Mouse (Mus musculus): ENCODE measurements around the gene Exosc6. TPM values are rescaled to one million over a fixed set of nuclear protein-coding genes. Genes with fewer than 3 reads are reported as not detected.
"Not testable (repeated sequence)": the region's sequence is repeated elsewhere in the genome, so short reads cannot be mapped to it uniquely, and the experiment has no call there.

The Exosc6 gene
- total RNA-seq, 2 experiments from 2014 or later, result not detected

GRCm38 (mm10) chr8:111056691-111057293 is 653 bp downstream of the Exosc6 start:
- no peak for DNase-seq (ENCODE audit: low spot score)

GRCm38 (mm10) chr8:111058946-111059572 is 2.9 kb downstream of the Exosc6 start:
- no peak for DNase-seq (ENCODE audit: low spot score)
- intact Hi-C loops (cut with DNase I), result no loop called here

More at GRCm38 (mm10) chr8:111056691-111057293, 653 bp downstream of the Exosc6 start:
- intact Hi-C loops (cut with DNase I), result loop anchor here (2.0 kb wide), 1 partner anchor 34 kb away; no protein-coding TSS in a partner anchor

- intact Hi-C loops (cut with DNase I), result no loop called here
- no peak for DNase-seq (ENCODE audit: low spot score)
These were observed 5.5 kb downstream of the Exosc6 start for GRCm38 (mm10) chr8:111061688-111062071.

GRCm38 (mm10) chr8:111062072-111062757 is 6.1 kb downstream of the Exosc6 start:
- intact Hi-C loops (cut with DNase I), result no loop called here
- peak; percentile 72 for DNase-seq (ENCODE audit: low spot score)

- DNase-seq (ENCODE audit: low spot score), result no peak
- intact Hi-C loops (cut with DNase I), result no loop called here
These were observed 6.8 kb downstream of the Exosc6 start for GRCm38 (mm10) chr8:111062893-111063292.

- no peak for DNase-seq (ENCODE audit: low spot score)
- intact Hi-C loops (cut with DNase I), result no loop called here
These were observed 10.2 kb downstream of the Exosc6 start for GRCm38 (mm10) chr8:111066308-111066707.

GRCm38 (mm10) chr8:111067439-111067838 is 11.3 kb downstream of the Exosc6 start:
- intact Hi-C loops (cut with DNase I), result no loop called here
- DNase-seq (ENCODE audit: low spot score), result no peak

- DNase-seq (ENCODE audit: low spot score); intact Hi-C loops (cut with DNase I): not testable (repeated sequence)
These were observed 12.5 kb downstream of the Exosc6 start for GRCm38 (mm10) chr8:111068660-111069059.

- intact Hi-C loops (cut with DNase I), result no loop called here
- no peak for DNase-seq (ENCODE audit: low spot score)
These were observed 19.8 kb downstream of the Exosc6 start for GRCm38 (mm10) chr8:111075926-111076325.

- no peak for DNase-seq (ENCODE audit: low spot score)
- intact Hi-C loops (cut with DNase I), result no loop called here
These were observed 23.3 kb downstream of the Exosc6 start for GRCm38 (mm10) chr8:111079461-111079860.

GRCm38 (mm10) chr8:111079861-111080271 is 23.7 kb downstream of the Exosc6 start:
- intact Hi-C loops (cut with DNase I), result no loop called here
- DNase-seq (ENCODE audit: low spot score), result no peak

GRCm38 (mm10) chr8:111081580-111082258 is 25.6 kb downstream of the Exosc6 start:
- intact Hi-C loops (cut with DNase I), result no loop called here
- no peak for DNase-seq (ENCODE audit: low spot score)

GRCm38 (mm10) chr8:111083936-111084335 is 27.8 kb downstream of the Exosc6 start:
- DNase-seq (ENCODE audit: low spot score); intact Hi-C loops (cut with DNase I): not testable (repeated sequence)

GRCm38 (mm10) chr8:111090126-111090525 is 34.0 kb downstream of the Exosc6 start:
- intact Hi-C loops (cut with DNase I), result loop anchor here (2.0 to 5.0 kb wide), 2 partner anchors 33 to 343 kb away; partner anchors contain the start of gene Exosc6

GRCm38 (mm10) chr8:111091706-111092105 is 35.6 kb downstream of the Exosc6 start:
- no peak for DNase-seq (ENCODE audit: low spot score)
- intact Hi-C loops (cut with DNase I), result loop anchor here (2.0 to 5.0 kb wide), 2 partner anchors 35 to 344 kb away; partner anchors contain the start of gene Exosc6

More at GRCm38 (mm10) chr8:111090126-111090525, 34.0 kb downstream of the Exosc6 start:
- no peak for DNase-seq (ENCODE audit: low spot score)

- intact Hi-C loops (cut with DNase I), result loop anchor here (5.0 kb wide), 1 partner anchor 345 kb away; no protein-coding TSS in a partner anchor
- DNase-seq (ENCODE audit: low spot score), result not testable (repeated sequence)
These were observed 36.2 kb downstream of the Exosc6 start, which contains the start of gene Clec18a for GRCm38 (mm10) chr8:111092326-111092725. Clec18a (minus strand) TSS chr8:111092426.

GRCm38 (mm10) chr8:111093865-111094718 is 38.0 kb downstream of the Exosc6 start, which contains the start of gene Pdpr:
Pdpr (plus strand) TSS chr8:111094630.
- intact Hi-C loops (cut with DNase I), result loop anchor here (5.0 kb wide), 1 partner anchor 347 kb away; no protein-coding TSS in a partner anchor
- DNase-seq (ENCODE audit: low spot score), result peak; percentile 85

- intact Hi-C loops (cut with DNase I), result loop anchor here (5.0 kb wide), 2 partner anchors 162 to 348 kb away; partner anchors contain the start of gene Glg1
- not testable (repeated sequence) for DNase-seq (ENCODE audit: low spot score)
These were observed 38.7 kb downstream of the Exosc6 start for GRCm38 (mm10) chr8:111094719-111095302.
